Mouse (Mus musculus): ENCODE results near the gene Pfkp. TPM values are rescaled to one million over a fixed set of nuclear protein-coding genes. Genes with fewer than 3 reads are reported as not detected.

Pfkp gene
- polyA plus RNA-seq, 1 experiment from 2014 or later = 8.2 TPM

- ATAC-seq (ENCODE audit: insufficient number of reproducible peaks, low FRiP score, low TSS enrichment, low read depth) (no peak), DNase-seq (ENCODE audit: low spot score) (no peak)
- H3K36me3 ChIP-seq (ENCODE audit: control insufficient read depth, insufficient read depth, low read length) = no peaks in the 10 kb centered on the region
- no peak overlapping the region for H3K4me3 ChIP-seq (ENCODE audit: low read depth, low read length)
- H3K27ac ChIP-seq (replicated peaks; ENCODE audit: low read depth, low read length) = no peak overlapping the region
- H3K9ac ChIP-seq (ENCODE audit: low read length) = no peak overlapping the region
- no peak overlapping the region for H3K4me2 ChIP-seq (ENCODE audit: low read depth, severe bottlenecking)
- H3K9me3 ChIP-seq (ENCODE audit: control insufficient read depth, low read length) = no peaks in the 10 kb centered on the region
- no peaks in the 10 kb centered on the region for H3K27me3 ChIP-seq (ENCODE audit: control insufficient read depth, insufficient read depth, low read length)
- H3K4me1 ChIP-seq (ENCODE audit: control insufficient read depth, insufficient read depth, low read length) = peaks cover 12% of the 10 kb centered on the region; the same call in 1 of the 2 replicates
- WGBS = 85% methylated on average over 14 of the region's 14 CpGs
Measured at GRCm38 (mm10) chr13:6628998-6629764, 19.4 kb downstream of the Pfkp start.

DNA sequence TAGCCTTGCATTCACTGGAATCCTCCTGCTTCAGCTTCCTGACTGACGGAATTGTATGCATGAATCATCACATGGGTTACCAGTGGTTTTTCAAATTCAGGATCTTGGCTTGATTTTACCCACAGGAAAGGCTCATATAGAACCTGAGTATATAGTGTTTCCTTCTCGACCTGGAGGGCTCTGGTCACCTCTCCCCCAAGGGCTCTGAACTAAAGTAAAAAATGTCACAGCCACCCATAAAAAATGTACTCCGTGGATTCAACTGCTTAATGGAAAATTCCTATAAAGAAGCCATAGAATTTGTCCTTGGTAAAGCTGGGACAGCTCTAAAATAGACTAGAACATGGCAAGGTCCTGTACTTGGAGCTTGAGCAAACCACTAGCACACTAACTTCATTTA is 20.3 kb downstream of the Pfkp start:
- Histone ChIP-seq H3K4me3 (ENCODE audit: low read depth, low read length) (no peak overlapping the region), H3K27ac (replicated peaks; ENCODE audit: low read depth, low read length) (no peak overlapping the region), H3K36me3 (ENCODE audit: control insufficient read depth, insufficient read depth, low read length) (no peaks in the 10 kb centered on the region), H3K4me2 (ENCODE audit: low read depth, severe bottlenecking) (no peak overlapping the region), H3K9ac (ENCODE audit: low read length) (no peak overlapping the region), H3K9me3 (ENCODE audit: control insufficient read depth, low read length) (no peaks in the 10 kb centered on the region), H3K27me3 (ENCODE audit: control insufficient read depth, insufficient read depth, low read length) (no peaks in the 10 kb centered on the region), H3K4me1 (ENCODE audit: control insufficient read depth, insufficient read depth, low read length) (peaks cover 8% of the 10 kb centered on the region; the same call in 1 of the 2 replicates)
- DNase-seq (ENCODE audit: low spot score) = no peak
- ATAC-seq (ENCODE audit: insufficient number of reproducible peaks, low FRiP score, low TSS enrichment, low read depth) = no peak
- WGBS = 87% methylated on average over 3 of the region's 3 CpGs

GRCm38 (mm10) chr13:6627352-6627751 is 21.2 kb downstream of the Pfkp start:
- no peak overlapping the region for H3K9ac ChIP-seq (ENCODE audit: low read length)
- 92% methylated on average over 3 of the region's 3 CpGs for WGBS
- no peaks in the 10 kb centered on the region for H3K27me3 ChIP-seq (ENCODE audit: control insufficient read depth, insufficient read depth, low read length)
- peaks cover 3% of the 10 kb centered on the region; the same call in 1 of the 2 replicates for H3K4me1 ChIP-seq (ENCODE audit: control insufficient read depth, insufficient read depth, low read length)
- DNase-seq (ENCODE audit: low spot score) = no peak
- H3K4me3 ChIP-seq (ENCODE audit: low read depth, low read length) = no peak overlapping the region
- H3K9me3 ChIP-seq (ENCODE audit: control insufficient read depth, low read length) = no peaks in the 10 kb centered on the region
- H3K36me3 ChIP-seq (ENCODE audit: control insufficient read depth, insufficient read depth, low read length) = no peaks in the 10 kb centered on the region
- H3K4me2 ChIP-seq (ENCODE audit: low read depth, severe bottlenecking) = no peak overlapping the region
- ATAC-seq (ENCODE audit: insufficient number of reproducible peaks, low FRiP score, low TSS enrichment, low read depth) = no peak
- H3K27ac ChIP-seq (replicated peaks; ENCODE audit: low read depth, low read length) = no peak overlapping the region

DNA sequence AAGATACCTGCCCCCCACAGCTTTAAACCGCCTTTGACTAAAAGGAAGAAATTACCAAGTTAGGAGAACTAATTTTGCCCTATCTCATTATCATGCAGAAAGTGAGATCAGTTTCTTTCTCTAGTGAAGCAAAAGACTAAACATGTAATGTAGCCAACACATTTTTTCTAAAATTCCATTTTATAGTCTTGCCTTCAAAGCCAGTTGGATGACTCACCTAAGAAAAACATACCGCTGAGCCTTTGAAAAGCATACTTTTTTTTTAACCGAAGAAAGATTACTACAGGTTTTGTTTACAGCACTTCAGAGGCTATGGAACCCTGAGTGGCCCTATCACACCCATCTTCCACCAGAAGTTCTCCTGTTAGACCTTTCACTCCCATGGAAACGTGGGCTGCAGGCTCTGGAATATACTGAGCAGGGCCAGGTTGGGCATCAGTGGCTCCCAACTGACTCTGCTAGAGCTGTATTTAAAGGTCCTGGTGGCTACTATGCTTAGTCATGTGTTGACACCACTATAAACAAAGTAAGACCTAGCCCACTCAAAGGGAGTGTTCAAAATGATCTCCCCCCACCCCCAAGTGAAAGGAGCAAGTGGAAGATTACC is 22.0 kb downstream of the Pfkp start:
- no peak for DNase-seq (ENCODE audit: low spot score)
- WGBS = 75% methylated on average over 4 of the region's 4 CpGs

DNA sequence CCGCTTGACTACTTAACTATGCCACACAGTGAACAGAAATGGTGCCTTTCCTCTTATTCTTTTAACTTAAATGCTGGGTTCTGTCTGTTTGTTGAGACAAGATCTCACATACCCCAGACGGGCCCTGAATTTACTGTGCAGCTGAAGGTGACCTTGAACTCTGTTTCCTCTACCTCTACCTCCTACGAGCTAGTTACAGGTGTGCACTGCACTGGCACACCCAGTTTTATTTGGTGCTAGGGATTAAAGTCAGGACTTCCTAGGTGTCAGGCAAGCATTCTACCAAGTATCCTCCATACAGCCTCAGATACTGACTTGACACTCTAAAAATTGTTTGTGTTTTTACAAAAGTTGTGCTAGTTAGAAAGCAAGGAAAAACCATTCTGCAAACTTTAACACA is 22.6 kb downstream of the Pfkp start:
- DNase-seq (ENCODE audit: low spot score) (no peak), ATAC-seq (ENCODE audit: insufficient number of reproducible peaks, low FRiP score, low TSS enrichment, low read depth) (no peak)
- Histone ChIP-seq H3K27ac (replicated peaks; ENCODE audit: low read depth, low read length) (no peak overlapping the region), H3K4me2 (ENCODE audit: low read depth, severe bottlenecking) (no peak overlapping the region), H3K27me3 (ENCODE audit: control insufficient read depth, insufficient read depth, low read length) (no peaks in the 10 kb centered on the region), H3K4me3 (ENCODE audit: low read depth, low read length) (no peak overlapping the region), H3K36me3 (ENCODE audit: control insufficient read depth, insufficient read depth, low read length) (no peaks in the 10 kb centered on the region), H3K4me1 (ENCODE audit: control insufficient read depth, insufficient read depth, low read length) (peaks cover 3% of the 10 kb centered on the region; the same call in 1 of the 2 replicates), H3K9me3 (ENCODE audit: control insufficient read depth, low read length) (no peaks in the 10 kb centered on the region), H3K9ac (ENCODE audit: low read length) (no peak overlapping the region)
- 72% methylated on average over 3 of the region's 3 CpGs for WGBS

More for the DNA sequence above, 22.0 kb downstream of the Pfkp start:
- Histone ChIP-seq H3K9ac (ENCODE audit: low read length) (no peak overlapping the region), H3K27ac (replicated peaks; ENCODE audit: low read depth, low read length) (no peak overlapping the region), H3K4me1 (ENCODE audit: control insufficient read depth, insufficient read depth, low read length) (peaks cover 3% of the 10 kb centered on the region; the same call in 1 of the 2 replicates), H3K36me3 (ENCODE audit: control insufficient read depth, insufficient read depth, low read length) (no peaks in the 10 kb centered on the region), H3K4me3 (ENCODE audit: low read depth, low read length) (no peak overlapping the region), H3K9me3 (ENCODE audit: control insufficient read depth, low read length) (no peaks in the 10 kb centered on the region), H3K27me3 (ENCODE audit: control insufficient read depth, insufficient read depth, low read length) (no peaks in the 10 kb centered on the region), H3K4me2 (ENCODE audit: low read depth, severe bottlenecking) (no peak overlapping the region)
- no peak for ATAC-seq (ENCODE audit: insufficient number of reproducible peaks, low FRiP score, low TSS enrichment, low read depth)

DNA sequence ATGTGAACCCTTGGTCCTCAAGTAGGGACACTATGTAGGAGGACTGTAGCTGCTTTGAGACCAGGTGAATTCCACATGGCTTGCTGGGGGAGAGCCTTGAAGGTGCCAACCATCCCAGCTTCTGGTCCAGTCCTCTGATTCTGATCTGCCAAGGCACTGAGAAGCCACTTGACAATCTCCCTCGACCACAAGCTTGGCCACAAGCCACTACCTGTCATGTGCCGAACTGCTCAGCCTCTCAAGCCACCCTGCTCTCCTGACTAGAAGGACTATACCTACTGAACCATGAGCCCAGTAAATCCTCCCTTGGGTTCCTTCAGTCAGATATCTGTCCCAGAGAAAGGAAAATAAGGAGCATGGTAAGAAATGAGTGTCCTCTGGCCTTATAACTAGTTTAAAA is 24.0 kb downstream of the Pfkp start:
- no peaks in the 10 kb centered on the region for H3K4me1 ChIP-seq (ENCODE audit: control insufficient read depth, insufficient read depth, low read length)
- H3K9ac ChIP-seq (ENCODE audit: low read length) = no peak overlapping the region
- no peaks in the 10 kb centered on the region for H3K27me3 ChIP-seq (ENCODE audit: control insufficient read depth, insufficient read depth, low read length)
- H3K27ac ChIP-seq (replicated peaks; ENCODE audit: low read depth, low read length) = no peak overlapping the region
- 78% methylated on average over 2 of the region's 2 CpGs for WGBS
- H3K36me3 ChIP-seq (ENCODE audit: control insufficient read depth, insufficient read depth, low read length) = no peaks in the 10 kb centered on the region
- no peak overlapping the region for H3K4me3 ChIP-seq (ENCODE audit: low read depth, low read length)
- H3K9me3 ChIP-seq (ENCODE audit: control insufficient read depth, low read length) = no peaks in the 10 kb centered on the region
- no peak for ATAC-seq (ENCODE audit: insufficient number of reproducible peaks, low FRiP score, low TSS enrichment, low read depth)
- no peak overlapping the region for H3K4me2 ChIP-seq (ENCODE audit: low read depth, severe bottlenecking)
- no peak for DNase-seq (ENCODE audit: low spot score)

- Histone ChIP-seq H3K9ac (ENCODE audit: low read length) (no peak overlapping the region), H3K4me2 (ENCODE audit: low read depth, severe bottlenecking) (no peak overlapping the region), H3K36me3 (ENCODE audit: control insufficient read depth, insufficient read depth, low read length) (0 out of 2 replicates have a peak, but pooled peaks cover 2% of the 10 kb centered on the region), H3K4me1 (ENCODE audit: control insufficient read depth, insufficient read depth, low read length) (no peaks in the 10 kb centered on the region), H3K27me3 (ENCODE audit: control insufficient read depth, insufficient read depth, low read length) (no peaks in the 10 kb centered on the region), H3K4me3 (ENCODE audit: low read depth, low read length) (no peak overlapping the region), H3K27ac (replicated peaks; ENCODE audit: low read depth, low read length) (no peak overlapping the region), H3K9me3 (ENCODE audit: control insufficient read depth, low read length) (no peaks in the 10 kb centered on the region)
- ATAC-seq (ENCODE audit: insufficient number of reproducible peaks, low FRiP score, low TSS enrichment, low read depth) = no peak
- DNase-seq (ENCODE audit: low spot score) = no peak
- WGBS = 86% methylated on average over 4 of the region's 4 CpGs
Measured at GRCm38 (mm10) chr13:6624121-6624520, 24.5 kb downstream of the Pfkp start.

DNA sequence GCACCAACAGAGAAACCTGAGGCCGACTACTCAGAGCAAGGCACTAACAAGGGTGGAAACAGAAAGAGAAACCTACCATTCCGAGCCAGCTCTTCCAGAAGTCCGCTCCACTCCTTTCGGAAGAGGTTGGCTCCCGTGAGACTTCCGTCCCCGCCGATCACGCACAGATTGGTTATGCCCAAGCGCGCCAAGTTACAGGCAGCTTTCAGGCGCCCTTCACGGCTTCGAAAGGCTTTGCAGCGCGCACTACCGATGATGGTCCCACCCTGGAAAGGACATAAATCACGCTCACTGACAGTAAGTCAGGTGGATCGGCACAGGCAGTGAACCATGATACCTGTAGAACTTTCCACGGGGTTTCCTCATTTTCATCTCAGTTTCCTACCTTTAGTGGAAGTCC is 26.7 kb downstream of the Pfkp start:
- Histone ChIP-seq H3K9ac (ENCODE audit: low read length) (no peak overlapping the region), H3K36me3 (ENCODE audit: control insufficient read depth, insufficient read depth, low read length) (0 out of 2 replicates have a peak, but pooled peaks cover 2% of the 10 kb centered on the region), H3K4me3 (ENCODE audit: low read depth, low read length) (no peak overlapping the region), H3K4me1 (ENCODE audit: control insufficient read depth, insufficient read depth, low read length) (no peaks in the 10 kb centered on the region), H3K4me2 (ENCODE audit: low read depth, severe bottlenecking) (no peak overlapping the region), H3K9me3 (ENCODE audit: control insufficient read depth, low read length) (no peaks in the 10 kb centered on the region), H3K27ac (replicated peaks; ENCODE audit: low read depth, low read length) (no peak overlapping the region), H3K27me3 (ENCODE audit: control insufficient read depth, insufficient read depth, low read length) (no peaks in the 10 kb centered on the region)
- ATAC-seq (ENCODE audit: insufficient number of reproducible peaks, low FRiP score, low TSS enrichment, low read depth) (no peak), DNase-seq (ENCODE audit: low spot score) (no peak)
- 96% methylated on average over 20 of the region's 20 CpGs for WGBS

Data from limb, embryonic 11.5 days (tissue).